Mouse (Mus musculus): ENCODE measurements around the gene Prss2. TPM values are rescaled to one million over a fixed set of nuclear protein-coding genes. Genes with fewer than 3 reads are reported as not detected.
"Not testable (repeated sequence)": the region's sequence is repeated elsewhere in the genome, so short reads cannot be mapped to it uniquely, and the experiment has no call there.

Prss2 gene
- polyA plus RNA-seq, 1 experiment from 2014 or later, result not detected

GRCm38 (mm10) chr6:41532687-41533284 is 11.2 kb downstream of the Prss2 start:
- Histone ChIP-seq H3K4me2 (ENCODE audit: low read length) (no peak overlapping the region), H3K4me3 (ENCODE audit: low read length) (no peak overlapping the region), H3K27me3 (replicated peaks; ENCODE audit: control insufficient read depth, insufficient read depth, low read length) (no peaks in the 10 kb centered on the region), H3K36me3 (ENCODE audit: control insufficient read depth, insufficient read depth, low read length) (no peaks in the 10 kb centered on the region), H3K9ac (ENCODE audit: low read depth, low read length) (no peak overlapping the region), H3K4me1 (ENCODE audit: control insufficient read depth, insufficient read depth, low read depth, low read length) (no peaks in the 10 kb centered on the region), H3K9me3 (ENCODE audit: control insufficient read depth, low read length) (no peaks in the 10 kb centered on the region), H3K27ac (ENCODE audit: low read depth, low read length) (no peak overlapping the region)
- no peak for ATAC-seq
- WGBS, result 87% methylated on average over 8 of the region's 8 CpGs

- 93% methylated on average over 1 of the region's 1 CpGs for WGBS
- Histone ChIP-seq H3K4me3 (ENCODE audit: low read length) (no peak overlapping the region), H3K4me1 (ENCODE audit: control insufficient read depth, insufficient read depth, low read depth, low read length) (no peaks in the 10 kb centered on the region), H3K27ac (ENCODE audit: low read depth, low read length) (no peak overlapping the region), H3K9ac (ENCODE audit: low read depth, low read length) (no peak overlapping the region), H3K9me3 (ENCODE audit: control insufficient read depth, low read length) (no peaks in the 10 kb centered on the region), H3K27me3 (replicated peaks; ENCODE audit: control insufficient read depth, insufficient read depth, low read length) (no peaks in the 10 kb centered on the region), H3K4me2 (ENCODE audit: low read length) (no peak overlapping the region), H3K36me3 (ENCODE audit: control insufficient read depth, insufficient read depth, low read length) (no peaks in the 10 kb centered on the region)
- no peak for ATAC-seq
These were observed 15.8 kb downstream of the Prss2 start for GRCm38 (mm10) chr6:41537376-41537775.

DNA sequence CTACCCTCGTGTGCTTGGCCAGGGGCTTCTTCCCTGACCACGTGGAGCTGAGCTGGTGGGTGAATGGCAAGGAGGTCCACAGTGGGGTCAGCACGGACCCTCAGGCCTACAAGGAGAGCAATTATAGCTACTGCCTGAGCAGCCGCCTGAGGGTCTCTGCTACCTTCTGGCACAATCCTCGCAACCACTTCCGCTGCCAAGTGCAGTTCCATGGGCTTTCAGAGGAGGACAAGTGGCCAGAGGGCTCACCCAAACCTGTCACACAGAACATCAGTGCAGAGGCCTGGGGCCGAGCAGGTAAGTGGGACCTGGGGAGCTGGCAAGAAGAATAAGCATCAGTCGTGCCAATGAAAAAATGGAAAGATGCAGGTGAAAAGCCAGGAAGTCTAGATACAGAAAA is 16.7 kb downstream of the Prss2 start:
- H3K9me3 ChIP-seq (ENCODE audit: control insufficient read depth, low read length); ATAC-seq; H3K36me3 ChIP-seq (ENCODE audit: control insufficient read depth, insufficient read depth, low read length); H3K27ac ChIP-seq (ENCODE audit: low read depth, low read length); H3K9ac ChIP-seq (ENCODE audit: low read depth, low read length); H3K4me2 ChIP-seq (ENCODE audit: low read length); H3K4me3 ChIP-seq (ENCODE audit: low read length); H3K27me3 ChIP-seq (replicated peaks; ENCODE audit: control insufficient read depth, insufficient read depth, low read length); H3K4me1 ChIP-seq (ENCODE audit: control insufficient read depth, insufficient read depth, low read depth, low read length): not testable (repeated sequence)
- WGBS, result 95% methylated on average over 5 of the region's 8 CpGs

GRCm38 (mm10) chr6:41540746-41541145 is 19.2 kb downstream of the Prss2 start:
- Histone ChIP-seq H3K4me2 (ENCODE audit: low read length) (no peak overlapping the region), H3K4me1 (ENCODE audit: control insufficient read depth, insufficient read depth, low read depth, low read length) (peaks cover 9% of the 10 kb centered on the region), H3K4me3 (ENCODE audit: low read length) (no peak overlapping the region), H3K27ac (ENCODE audit: low read depth, low read length) (no peak overlapping the region), H3K27me3 (replicated peaks; ENCODE audit: control insufficient read depth, insufficient read depth, low read length) (no peaks in the 10 kb centered on the region), H3K9me3 (ENCODE audit: control insufficient read depth, low read length) (no peaks in the 10 kb centered on the region), H3K36me3 (ENCODE audit: control insufficient read depth, insufficient read depth, low read length) (no peaks in the 10 kb centered on the region), H3K9ac (ENCODE audit: low read depth, low read length) (no peak overlapping the region)
- ATAC-seq, result no peak

GRCm38 (mm10) chr6:41541746-41542145 is 20.2 kb downstream of the Prss2 start:
- H3K27me3 ChIP-seq (replicated peaks; ENCODE audit: control insufficient read depth, insufficient read depth, low read length), result no peaks in the 10 kb centered on the region
- no peak overlapping the region for H3K4me3 ChIP-seq (ENCODE audit: low read length)
- H3K27ac ChIP-seq (ENCODE audit: low read depth, low read length), result no peak overlapping the region
- no peak overlapping the region for H3K4me2 ChIP-seq (ENCODE audit: low read length)
- H3K36me3 ChIP-seq (ENCODE audit: control insufficient read depth, insufficient read depth, low read length), result no peaks in the 10 kb centered on the region
- no peak overlapping the region for H3K9ac ChIP-seq (ENCODE audit: low read depth, low read length)
- H3K9me3 ChIP-seq (ENCODE audit: control insufficient read depth, low read length), result no peaks in the 10 kb centered on the region
- WGBS, result 83% methylated on average over 1 of the region's 1 CpGs
- peaks cover 9% of the 10 kb centered on the region for H3K4me1 ChIP-seq (ENCODE audit: control insufficient read depth, insufficient read depth, low read depth, low read length)
- ATAC-seq, result no peak

DNA sequence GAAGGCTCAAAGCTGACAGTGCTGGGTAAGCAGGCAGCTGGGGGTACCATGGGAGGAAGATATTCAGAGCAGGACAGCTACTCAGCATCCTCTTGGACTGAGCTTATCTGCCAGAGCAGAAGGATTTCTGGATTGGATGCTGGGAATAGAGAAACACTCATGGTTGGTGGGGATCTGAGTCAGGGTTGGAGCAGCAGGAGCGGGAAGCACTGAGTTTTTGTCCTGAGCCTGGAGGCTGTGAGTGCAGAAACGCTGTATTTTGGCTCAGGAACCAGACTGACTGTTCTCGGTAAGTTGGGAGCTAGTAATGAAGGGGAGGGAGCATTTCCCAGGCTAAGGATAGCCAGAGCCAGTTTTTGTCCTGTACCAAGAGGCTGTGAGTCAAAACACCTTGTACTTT is 21.4 kb downstream of the Prss2 start:
- H3K4me2 ChIP-seq (ENCODE audit: low read length), result peak overlapping the region; percentile 75
- peaks cover 9% of the 10 kb centered on the region for H3K4me1 ChIP-seq (ENCODE audit: control insufficient read depth, insufficient read depth, low read depth, low read length)
- H3K27ac ChIP-seq (ENCODE audit: low read depth, low read length), result no peak overlapping the region
- H3K36me3 ChIP-seq (ENCODE audit: control insufficient read depth, insufficient read depth, low read length), result no peaks in the 10 kb centered on the region
- 14% methylated on average over 3 of the region's 3 CpGs for WGBS
- H3K9ac ChIP-seq (ENCODE audit: low read depth, low read length), result no peak overlapping the region
- H3K9me3 ChIP-seq (ENCODE audit: control insufficient read depth, low read length), result no peaks in the 10 kb centered on the region
- ATAC-seq, result peak; percentile 12; the same call in 1 of the 2 replicates
- peak overlapping the region; percentile 40 for H3K4me3 ChIP-seq (ENCODE audit: low read length)
- H3K27me3 ChIP-seq (replicated peaks; ENCODE audit: control insufficient read depth, insufficient read depth, low read length), result no peaks in the 10 kb centered on the region

GRCm38 (mm10) chr6:41543411-41544050 is 21.9 kb downstream of the Prss2 start:
- peak overlapping the region; percentile 40 for H3K4me3 ChIP-seq (ENCODE audit: low read length)
- no peak overlapping the region for H3K27ac ChIP-seq (ENCODE audit: low read depth, low read length)
- H3K9ac ChIP-seq (ENCODE audit: low read depth, low read length), result peak overlapping the region; percentile 50
- no peaks in the 10 kb centered on the region for H3K9me3 ChIP-seq (ENCODE audit: control insufficient read depth, low read length)
- 7% methylated on average over 28 of the region's 28 CpGs for WGBS
- no peaks in the 10 kb centered on the region for H3K36me3 ChIP-seq (ENCODE audit: control insufficient read depth, insufficient read depth, low read length)
- ATAC-seq, result peak; percentile 22; the same call in 1 of the 2 replicates
- peak overlapping the region; percentile 75 for H3K4me2 ChIP-seq (ENCODE audit: low read length)
- peaks cover 9% of the 10 kb centered on the region for H3K4me1 ChIP-seq (ENCODE audit: control insufficient read depth, insufficient read depth, low read depth, low read length)
- no peaks in the 10 kb centered on the region for H3K27me3 ChIP-seq (replicated peaks; ENCODE audit: control insufficient read depth, insufficient read depth, low read length)

DNA sequence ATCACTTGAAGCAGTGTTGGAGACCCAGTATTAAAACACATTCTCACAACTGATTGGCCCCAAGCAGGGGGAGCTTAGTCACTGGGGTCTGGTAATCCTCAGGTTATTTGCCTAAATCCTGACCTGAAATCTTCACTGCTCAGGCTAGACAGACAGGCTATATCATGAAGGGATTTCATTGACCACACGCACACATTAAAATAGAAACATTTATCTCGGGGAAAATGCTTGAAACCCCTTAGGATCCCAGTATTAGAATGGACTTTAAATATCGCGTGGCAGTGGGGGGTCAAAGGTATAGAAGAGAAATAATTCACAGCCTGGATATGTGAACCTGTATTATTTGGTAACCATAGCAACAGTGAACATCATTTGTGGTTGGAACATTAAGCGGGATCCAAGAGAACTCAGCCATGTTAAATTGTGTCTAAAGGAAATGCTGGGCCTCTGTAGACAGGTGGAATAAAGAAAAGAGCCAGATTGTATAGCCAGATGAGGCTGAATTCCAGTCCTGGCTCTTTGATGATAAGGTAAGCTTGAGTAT is 22.9 kb downstream of the Prss2 start:
- Histone ChIP-seq H3K36me3 (ENCODE audit: control insufficient read depth, insufficient read depth, low read length) (no peaks in the 10 kb centered on the region), H3K4me2 (ENCODE audit: low read length) (peak overlapping the region; percentile 75), H3K4me1 (ENCODE audit: control insufficient read depth, insufficient read depth, low read depth, low read length) (peaks cover 9% of the 10 kb centered on the region), H3K27ac (ENCODE audit: low read depth, low read length) (no peak overlapping the region; the same call in 1 of the 2 replicates), H3K4me3 (ENCODE audit: low read length) (no peak overlapping the region), H3K9me3 (ENCODE audit: control insufficient read depth, low read length) (no peaks in the 10 kb centered on the region), H3K27me3 (replicated peaks; ENCODE audit: control insufficient read depth, insufficient read depth, low read length) (no peaks in the 10 kb centered on the region), H3K9ac (ENCODE audit: low read depth, low read length) (no peak overlapping the region)
- WGBS, result 44% methylated on average over 5 of the region's 5 CpGs
- ATAC-seq, result peak; percentile 88

GRCm38 (mm10) chr6:41545266-41545665 is 23.7 kb downstream of the Prss2 start:
- no peak overlapping the region for H3K27ac ChIP-seq (ENCODE audit: low read depth, low read length)

More at GRCm38 (mm10) chr6:41545266-41545665, 23.7 kb downstream of the Prss2 start:
- no peak overlapping the region for H3K9ac ChIP-seq (ENCODE audit: low read depth, low read length)
- WGBS, result 68% methylated on average over 4 of the region's 4 CpGs
- H3K36me3 ChIP-seq (ENCODE audit: control insufficient read depth, insufficient read depth, low read length), result no peaks in the 10 kb centered on the region
- no peak overlapping the region for H3K4me2 ChIP-seq (ENCODE audit: low read length)
- H3K27me3 ChIP-seq (replicated peaks; ENCODE audit: control insufficient read depth, insufficient read depth, low read length), result no peaks in the 10 kb centered on the region
- no peak overlapping the region for H3K4me3 ChIP-seq (ENCODE audit: low read length)
- peaks cover 9% of the 10 kb centered on the region for H3K4me1 ChIP-seq (ENCODE audit: control insufficient read depth, insufficient read depth, low read depth, low read length)
- no peaks in the 10 kb centered on the region for H3K9me3 ChIP-seq (ENCODE audit: control insufficient read depth, low read length)
- no peak for ATAC-seq

Measured in hindbrain, embryonic 16.5 days (tissue).